Mouse (Mus musculus) adrenal gland, adult 18-20 months (tissue): Measurements from ENCODE around the gene Atp6v0e2. TPM values are rescaled to one million over a fixed set of nuclear protein-coding genes. Genes with fewer than 3 reads are reported as not detected.

Source experiments
- DNase-seq, 2 experiments: peaks; one replicate each; pipeline ENCODE4 v3.0.0; 2021 to 2022; ENCODE audit warnings: low spot score in 2 of 2
- total RNA-seq, 2 experiments: library from RNA; stranded (reverse); gene quantifications; 1 replicate in 1 of 2; 2 replicates in 1 of 2; pipeline ENCODE4 v1.2.3; 2021

Gene Atp6v0e2
- total RNA-seq, 2 experiments from 2014 or later = 65.7 to 90.8 TPM

DNA sequence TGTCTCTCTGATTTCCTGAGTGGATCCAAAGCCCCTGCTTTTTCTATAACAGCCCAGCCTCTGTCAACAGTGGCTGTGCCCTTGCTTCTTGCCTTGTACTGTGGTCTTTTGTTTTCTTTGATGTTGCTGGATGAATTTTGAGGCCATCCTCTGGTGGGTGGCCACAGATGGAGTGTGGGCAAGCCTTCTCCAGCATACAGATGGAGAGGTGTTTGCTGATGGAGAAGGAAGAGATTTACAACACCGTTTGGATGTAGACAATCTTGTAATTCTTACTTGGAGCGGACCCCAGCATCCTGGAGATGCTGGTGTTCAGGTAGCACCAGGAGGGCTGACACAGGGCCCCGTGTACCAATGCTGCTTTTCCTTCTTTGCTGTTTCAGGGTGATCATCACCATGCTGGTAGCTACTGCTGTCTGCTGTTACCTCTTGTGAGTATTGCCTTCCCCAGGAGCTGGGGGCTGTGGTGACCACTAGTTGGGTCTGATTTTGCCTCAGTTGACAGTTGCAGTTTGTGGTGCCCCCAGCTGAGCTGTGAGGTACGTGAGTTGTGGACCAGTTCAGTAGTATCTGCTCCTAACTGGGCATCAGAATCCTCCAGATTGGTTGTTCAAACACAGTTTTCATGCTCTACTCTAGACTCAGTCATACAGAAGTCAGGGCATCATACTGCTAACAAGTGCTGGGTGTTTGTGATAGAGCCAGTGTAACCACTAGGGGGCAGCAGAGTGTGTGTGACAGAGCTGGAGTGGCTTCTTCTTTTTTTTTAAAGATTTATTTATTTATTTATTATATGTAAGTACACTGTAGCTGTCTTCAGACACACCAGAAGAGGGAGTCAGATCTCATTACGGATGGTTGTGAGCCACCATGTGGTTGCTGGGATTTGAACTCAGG is 1.7 kb downstream of the Atp6v0e2 start:
- peak; percentile 75 to 76 for DNase-seq

DNA sequence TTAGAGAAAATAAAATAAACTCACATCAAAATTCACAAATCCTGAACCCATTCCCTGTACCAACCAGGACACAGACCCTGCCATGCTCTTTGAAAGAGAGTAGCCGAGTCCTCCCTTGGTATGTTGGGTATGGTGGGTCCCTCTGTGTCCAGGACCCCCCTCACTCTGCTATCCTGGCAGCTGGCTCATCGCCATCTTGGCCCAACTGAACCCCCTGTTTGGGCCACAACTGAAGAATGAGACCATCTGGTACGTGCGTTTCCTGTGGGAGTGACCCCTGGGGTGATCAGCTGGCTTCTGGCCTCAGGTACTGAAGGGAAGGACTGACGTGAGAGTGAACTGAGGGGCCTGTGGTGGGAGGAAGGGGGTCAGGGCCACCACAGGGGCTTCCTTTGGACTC is 2.4 kb downstream of the Atp6v0e2 start:
- no peak for DNase-seq

GRCm38 (mm10) chr6:48540721-48541120 is 3.3 kb downstream of the Atp6v0e2 start:
- no peak for DNase-seq

- peak; percentile 52 to 62 for DNase-seq
These were observed 4.4 kb downstream of the Atp6v0e2 start for GRCm38 (mm10) chr6:48541560-48542450.

- DNase-seq = no peak
These were observed 5.2 kb downstream of the Atp6v0e2 start for GRCm38 (mm10) chr6:48542631-48543030.

DNA sequence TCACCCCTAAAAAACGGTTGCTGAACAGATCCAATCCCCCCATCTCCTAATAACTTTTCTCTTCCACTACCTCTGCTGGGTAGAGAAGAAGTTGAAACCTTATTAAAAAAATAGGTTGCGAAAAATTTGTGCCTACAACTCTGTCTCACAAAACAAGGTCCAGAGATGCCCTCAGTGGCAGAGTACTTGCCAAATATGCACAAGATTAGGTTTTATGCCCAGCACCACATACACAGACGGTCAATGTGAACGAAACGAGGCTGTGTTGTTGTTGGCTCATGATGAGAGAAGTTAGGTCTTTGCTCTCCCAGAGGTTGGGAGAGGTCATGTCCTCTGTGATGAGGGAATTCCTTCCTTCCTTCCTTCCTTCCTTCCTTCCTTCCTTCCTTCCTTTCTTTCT is 7.8 kb downstream of the Atp6v0e2 start:
- no peak for DNase-seq

GRCm38 (mm10) chr6:48546271-48546670 is 8.9 kb downstream of the Atp6v0e2 start:
- DNase-seq = no peak

GRCm38 (mm10) chr6:48546858-48547257 is 9.4 kb downstream of the Atp6v0e2 start:
- no peak for DNase-seq

DNA sequence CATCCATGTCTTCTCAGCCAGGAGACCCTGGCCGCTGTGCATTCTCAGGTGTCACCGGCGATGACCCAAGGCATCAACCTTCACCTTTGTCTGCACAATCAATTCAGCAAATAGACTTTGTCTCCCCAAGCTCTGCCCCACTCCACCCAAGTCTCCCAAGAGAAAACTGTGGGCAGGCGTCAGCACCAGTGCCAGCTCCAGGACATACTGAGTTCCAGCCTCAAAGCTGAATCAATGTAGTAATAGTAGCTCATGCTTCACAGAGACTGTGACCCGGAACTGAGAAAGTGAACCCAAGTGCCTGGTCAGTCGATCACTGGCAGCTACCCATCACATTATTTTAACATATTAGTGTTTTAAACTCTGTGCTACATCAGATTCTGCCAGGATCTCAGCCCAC is 10.9 kb downstream of the Atp6v0e2 start:
- no peak for DNase-seq

GRCm38 (mm10) chr6:48552918-48553317 is 15.5 kb downstream of the Atp6v0e2 start:
- DNase-seq = no peak

DNA sequence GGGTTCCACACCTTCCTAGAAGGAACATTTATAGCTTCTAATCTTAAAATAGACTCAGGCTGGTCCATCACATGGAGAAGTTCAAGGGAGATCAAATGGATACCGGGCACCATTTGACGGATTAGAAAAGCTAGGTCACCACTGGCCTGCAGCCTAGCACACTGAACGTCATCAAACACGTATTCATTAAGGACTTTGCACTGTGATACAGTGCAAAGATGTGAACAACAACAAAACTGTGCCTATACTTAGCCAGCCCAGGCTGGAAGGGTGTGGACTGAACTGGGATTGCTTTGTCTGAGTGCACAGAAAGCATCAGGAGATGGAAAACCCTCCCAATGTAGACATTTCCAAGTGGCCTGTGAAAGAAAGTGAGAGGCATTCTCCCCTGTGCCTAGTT is 16.4 kb downstream of the Atp6v0e2 start:
- no peak for DNase-seq

DNA sequence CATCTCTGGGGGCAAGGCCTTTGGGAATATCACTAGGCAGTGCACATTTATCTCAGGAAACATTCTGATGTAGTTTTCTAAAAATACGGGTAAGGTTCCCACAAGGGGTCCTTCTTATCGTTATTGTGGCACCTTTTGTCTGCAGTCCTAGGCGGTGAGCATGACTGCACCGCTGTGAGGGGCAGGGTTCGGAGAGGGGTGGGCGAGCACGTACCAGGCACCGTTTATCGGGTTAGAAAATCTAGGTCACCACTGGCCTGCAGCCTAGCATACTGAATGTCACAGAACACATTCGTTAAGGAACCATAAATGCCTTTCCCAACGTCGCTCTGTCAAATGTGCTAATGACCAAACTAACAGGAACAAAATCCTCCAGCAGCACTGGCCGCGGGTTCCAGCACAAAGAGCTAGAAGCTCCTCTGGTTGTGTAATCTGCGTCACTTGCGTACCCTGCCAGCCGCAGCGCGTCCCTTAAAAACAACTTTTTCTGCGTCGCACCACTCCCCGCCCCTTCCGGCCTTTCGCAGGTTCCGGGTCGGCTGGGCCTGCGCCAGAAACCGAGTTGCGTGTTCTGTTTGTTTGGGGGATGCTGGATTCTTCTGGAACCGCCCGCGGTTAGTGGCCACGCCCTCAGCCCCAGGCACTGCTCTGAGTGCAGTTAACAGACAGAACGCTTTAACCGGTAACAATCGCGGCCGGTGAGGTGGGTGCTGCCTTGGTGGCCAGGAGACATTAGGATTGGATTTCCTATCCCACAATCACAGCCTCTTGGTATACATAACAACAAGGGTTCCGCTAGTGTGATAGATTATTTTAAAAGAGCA is 17.1 kb downstream of the Atp6v0e2 start, which contains the start of gene Lrrc61:
Gene Lrrc61, plus strand, starts transcription at position 517 of the 824 bp plus-strand sequence.
- DNase-seq = peak; percentile 96 to 97

DNA sequence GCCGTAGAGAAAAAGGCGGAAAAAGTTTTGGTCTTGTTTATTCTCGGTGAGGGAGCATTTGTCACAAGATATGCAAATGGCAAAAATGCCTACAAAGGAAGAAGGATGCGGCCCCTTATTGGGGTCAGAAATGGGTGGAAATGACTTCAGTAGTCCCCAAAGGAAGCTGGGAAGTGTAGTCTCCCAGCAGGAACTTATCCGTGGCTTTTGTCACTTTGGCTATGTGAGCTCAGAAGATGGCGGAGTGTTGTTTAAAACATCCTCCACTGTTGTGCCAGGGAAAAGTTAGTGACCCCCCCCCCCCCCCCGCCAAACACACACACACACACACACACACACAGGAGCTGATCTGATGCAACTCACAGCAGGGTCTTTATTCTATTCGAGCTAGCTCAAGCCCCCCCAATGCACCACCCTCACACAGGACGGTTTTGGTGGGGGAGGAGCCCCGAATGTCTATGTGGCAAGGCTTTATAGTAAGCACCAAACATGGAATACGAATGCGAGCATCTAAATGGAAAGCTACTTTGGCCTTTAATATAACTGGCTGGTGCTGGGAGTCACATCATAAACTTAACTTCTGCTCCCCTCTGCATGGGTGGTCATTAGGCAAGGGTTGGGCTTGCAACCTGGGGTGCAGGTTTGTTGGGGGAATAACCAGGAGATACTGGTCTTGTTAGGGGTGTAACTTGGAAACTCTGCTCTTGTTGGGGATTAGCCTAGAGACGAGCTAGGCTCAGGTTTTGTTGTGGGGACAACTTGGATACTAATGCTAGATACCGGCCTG is 17.9 kb downstream of the Atp6v0e2 start:
- DNase-seq = no peak

DNA sequence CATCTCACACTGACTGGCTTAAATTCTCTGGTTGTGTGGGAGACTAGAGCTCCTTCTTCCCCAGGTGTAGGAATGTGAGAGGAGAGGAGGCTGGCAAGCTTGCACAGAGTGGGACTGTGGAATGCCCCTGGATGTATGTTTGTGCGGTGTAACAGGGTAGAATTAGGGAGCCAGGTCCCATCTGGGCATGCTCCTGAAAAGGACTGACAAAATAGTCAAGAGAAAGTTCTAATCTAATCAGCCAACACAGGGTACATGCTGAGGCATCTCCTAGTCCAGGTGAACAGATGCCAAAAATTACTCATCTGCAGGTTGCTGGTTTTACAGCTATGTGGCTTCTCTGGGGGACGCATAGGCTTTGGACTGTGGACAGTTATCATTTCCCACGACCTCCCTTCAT is 18.5 kb downstream of the Atp6v0e2 start:
- no peak for DNase-seq

GRCm38 (mm10) chr6:48565693-48566310 is 28.4 kb downstream of the Atp6v0e2 start:
- no peak for DNase-seq

- no peak for DNase-seq
These were observed 28.9 kb downstream of the Atp6v0e2 start for GRCm38 (mm10) chr6:48566312-48566711.

DNA sequence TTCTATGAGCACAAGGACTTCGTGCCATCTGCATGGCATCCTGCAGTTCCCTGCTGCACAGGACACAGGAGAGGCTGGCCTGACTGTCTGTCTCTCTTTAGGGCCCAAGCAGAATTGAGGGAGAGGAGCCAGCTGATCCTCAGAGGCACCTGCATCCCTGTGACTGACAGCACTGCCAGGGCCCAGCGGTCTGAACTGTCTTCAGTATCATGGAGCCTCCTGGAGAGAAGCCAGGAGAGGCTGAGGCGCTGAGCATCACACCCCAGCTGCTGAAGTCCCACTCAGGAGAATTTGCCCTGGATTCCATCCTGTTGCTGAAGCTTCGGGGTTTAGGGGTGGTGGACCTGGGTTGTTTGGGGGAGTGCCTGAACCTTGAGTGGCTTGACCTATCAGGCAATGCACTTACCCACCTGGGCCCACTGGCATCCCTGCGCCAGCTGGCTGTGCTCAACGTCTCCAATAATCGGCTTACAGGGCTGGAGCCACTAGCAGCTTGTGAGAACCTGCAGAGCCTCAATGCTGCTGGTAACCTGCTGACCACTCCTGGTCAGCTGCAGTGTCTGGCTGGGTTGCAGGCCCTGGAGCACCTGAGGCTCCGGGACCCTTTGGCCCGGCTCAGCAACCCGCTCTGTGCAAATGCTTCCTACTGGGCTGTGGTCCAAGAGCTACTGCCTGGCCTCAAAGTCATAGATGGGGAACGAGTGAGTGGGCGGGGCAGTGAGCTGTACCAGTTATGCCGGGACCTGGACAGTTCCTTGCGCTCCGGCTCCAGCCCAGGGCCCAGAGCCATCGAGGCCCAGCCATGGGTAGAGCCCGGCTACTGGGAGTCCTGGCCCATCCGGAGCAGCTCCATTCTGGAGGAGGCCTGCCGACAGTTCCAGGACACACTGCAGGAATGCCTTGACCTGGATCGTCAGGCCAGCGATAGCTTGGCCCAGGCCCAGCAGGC is 30.9 kb downstream of the Atp6v0e2 start:
- DNase-seq = peak; percentile 51 to 55

DNA sequence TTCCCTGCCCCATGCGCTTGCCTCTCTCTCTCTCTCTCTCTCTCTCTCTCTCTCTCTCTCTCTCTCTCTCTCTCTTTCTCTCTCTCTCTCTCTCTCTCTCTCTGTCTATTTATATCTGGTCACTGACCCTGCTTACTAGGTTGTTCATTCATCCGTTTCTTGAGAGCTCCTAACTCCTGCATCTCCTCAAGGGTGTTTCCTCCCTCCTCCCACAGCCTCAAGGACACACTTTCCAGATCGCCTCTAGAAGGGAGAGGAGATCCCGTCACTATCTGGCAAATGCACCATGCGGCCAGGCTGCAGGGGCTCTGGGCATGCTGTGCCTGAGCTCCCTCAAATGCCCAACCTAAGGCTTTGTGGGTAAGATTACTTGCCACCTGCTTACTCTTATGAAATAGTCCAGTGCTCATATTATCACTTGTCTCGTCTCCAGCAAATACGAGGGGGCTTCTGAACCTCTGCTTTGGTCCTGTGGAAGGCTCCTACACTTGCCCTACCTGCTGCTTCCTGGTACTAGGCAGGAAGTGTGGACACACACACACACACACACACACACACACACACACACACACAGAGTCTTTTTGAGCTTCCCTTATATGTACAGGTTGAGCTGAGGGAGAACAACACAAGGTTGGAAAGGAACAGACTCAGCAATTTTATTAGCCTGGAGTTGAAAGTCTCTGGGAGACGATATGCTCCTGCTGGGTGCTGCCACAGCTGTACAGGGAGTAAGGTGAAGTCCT is 31.8 kb downstream of the Atp6v0e2 start:
- DNase-seq = no peak
